Mouse (Mus musculus): ENCODE measurements around the gene Scrn3. TPM values are rescaled to one million over a fixed set of nuclear protein-coding genes. Genes with fewer than 3 reads are reported as not detected.

Gene Scrn3
- polyA plus RNA-seq, 1 experiment from 2014 or later, result 21.9 TPM

DNA sequence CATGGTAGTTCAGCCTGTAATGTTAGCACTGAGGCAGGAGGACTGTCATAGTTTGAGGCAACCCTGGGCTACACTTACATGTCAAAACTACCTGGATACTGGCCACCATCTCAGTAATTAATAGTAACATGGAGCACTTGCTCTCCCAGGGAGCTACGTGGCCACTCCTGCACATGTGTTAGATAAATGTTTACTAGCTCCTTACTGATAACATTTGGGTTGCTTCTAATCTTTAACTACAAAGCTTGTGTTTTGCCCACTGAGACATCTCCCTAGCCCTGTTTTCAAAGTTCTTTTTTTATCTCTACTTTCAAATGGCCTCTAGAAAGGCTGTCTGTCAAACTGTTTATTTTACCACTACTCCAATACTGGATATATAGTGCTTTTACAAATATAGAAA lies 10.4 kb upstream of the Scrn3 start:
- whole genome bisulfite sequencing (ENCODE audit: insufficient replicate concordance), result 29% methylated on average over 1 of the region's 1 CpGs
- H3K4me2 ChIP-seq (ENCODE audit: low read depth, low read length), result peak overlapping the region; percentile 20; the same call in 1 of the 2 replicates
- no peak overlapping the region for H3K4me3 ChIP-seq (ENCODE audit: low read depth, low read length)
- no peaks in the 10 kb centered on the region for H3K9me3 ChIP-seq (ENCODE audit: low read length)
- DNase-seq, result no peak
- no peak overlapping the region for H3K9ac ChIP-seq (replicated peaks)
- H3K36me3 ChIP-seq (replicated peaks; ENCODE audit: insufficient read depth, low read length), result peaks cover 68% of the 10 kb centered on the region
- ATAC-seq, result peak; percentile 66
- H3K27me3 ChIP-seq (ENCODE audit: insufficient read depth, low read length), result no peaks in the 10 kb centered on the region
- H3K27ac ChIP-seq (ENCODE audit: low read depth), result peak overlapping the region; percentile 40; the same call in 1 of the 2 replicates
- peaks cover 13% of the 10 kb centered on the region; the same call in 1 of the 2 replicates for H3K4me1 ChIP-seq (ENCODE audit: insufficient read depth)
- no peak for TF ChIP-seq CTCF (IDR thresholded peaks at IDR 0.05; ENCODE audit: low read depth)
- TF ChIP-seq EP300 (IDR thresholded peaks at IDR 0.05; ENCODE audit: low read depth), result peak; percentile 70

DNA sequence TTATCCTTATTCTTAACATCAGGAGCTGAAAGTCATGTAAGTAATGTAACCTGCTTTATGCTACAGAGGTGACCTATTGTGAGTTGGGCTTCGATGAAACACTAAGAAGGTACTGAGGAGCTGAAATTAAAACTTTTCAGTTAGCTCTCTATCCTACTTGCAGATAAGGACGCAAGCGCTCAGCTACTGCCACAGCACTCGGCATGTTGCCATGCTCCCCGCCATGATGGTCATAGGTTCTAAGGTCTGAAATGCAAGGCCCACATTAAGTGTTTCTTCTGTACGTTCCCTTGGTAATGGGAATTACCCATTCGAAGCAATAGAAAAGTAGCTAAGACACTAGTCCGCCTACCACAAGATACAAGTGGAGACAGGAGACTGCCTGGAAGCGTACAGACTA lies 9.7 kb upstream of the Scrn3 start:
- 79% methylated on average over 9 of the region's 9 CpGs for WGBS (ENCODE audit: insufficient replicate concordance)
- Histone ChIP-seq H3K27ac (ENCODE audit: low read depth) (no peak overlapping the region), H3K27me3 (ENCODE audit: insufficient read depth, low read length) (no peaks in the 10 kb centered on the region), H3K4me3 (ENCODE audit: low read depth, low read length) (no peak overlapping the region), H3K9ac (replicated peaks) (no peak overlapping the region), H3K9me3 (ENCODE audit: low read length) (no peaks in the 10 kb centered on the region), H3K36me3 (replicated peaks; ENCODE audit: insufficient read depth, low read length) (peaks cover 72% of the 10 kb centered on the region), H3K4me1 (ENCODE audit: insufficient read depth) (peaks cover 13% of the 10 kb centered on the region; the same call in 1 of the 2 replicates), H3K4me2 (ENCODE audit: low read depth, low read length) (no peak overlapping the region; the same call in 1 of the 2 replicates)
- TF ChIP-seq EP300 (IDR thresholded peaks at IDR 0.05; ENCODE audit: low read depth) (no peak), CTCF (IDR thresholded peaks at IDR 0.05; ENCODE audit: low read depth) (no peak)
- ATAC-seq (no peak), DNase-seq (no peak)

DNA sequence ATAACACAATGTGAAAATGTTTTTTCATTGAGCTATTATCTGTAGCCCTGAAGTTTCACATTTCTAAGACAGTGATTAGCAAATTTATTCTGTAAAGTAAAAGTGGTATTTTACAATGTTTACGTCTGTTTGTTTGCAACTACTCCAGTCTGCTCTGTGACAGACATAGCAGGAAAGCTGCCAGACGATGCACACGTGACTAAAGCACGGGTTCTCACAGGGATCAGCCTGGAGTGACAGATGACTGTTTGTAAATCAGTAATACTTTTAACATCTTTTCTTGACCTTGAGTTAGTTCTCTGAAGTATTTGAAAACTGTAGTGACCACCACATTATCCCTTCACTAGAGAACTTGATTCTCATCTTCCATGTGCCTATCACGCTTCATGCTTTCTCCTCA lies 7.9 kb upstream of the Scrn3 start:
- H3K36me3 ChIP-seq (replicated peaks; ENCODE audit: insufficient read depth, low read length), result peaks cover 77% of the 10 kb centered on the region
- ATAC-seq, result no peak
- no peak overlapping the region for H3K4me2 ChIP-seq (ENCODE audit: low read depth, low read length)
- no peaks in the 10 kb centered on the region for H3K9me3 ChIP-seq (ENCODE audit: low read length)
- peaks cover 13% of the 10 kb centered on the region; the same call in 1 of the 2 replicates for H3K4me1 ChIP-seq (ENCODE audit: insufficient read depth)
- H3K4me3 ChIP-seq (ENCODE audit: low read depth, low read length), result no peak overlapping the region
- H3K27ac ChIP-seq (ENCODE audit: low read depth), result no peak overlapping the region
- DNase-seq, result no peak
- WGBS (ENCODE audit: insufficient replicate concordance), result 91% methylated on average over 5 of the region's 5 CpGs
- H3K27me3 ChIP-seq (ENCODE audit: insufficient read depth, low read length), result no peaks in the 10 kb centered on the region
- TF ChIP-seq CTCF (IDR thresholded peaks at IDR 0.05; ENCODE audit: low read depth), result no peak
- no peak for TF ChIP-seq EP300 (IDR thresholded peaks at IDR 0.05; ENCODE audit: low read depth)
- no peak overlapping the region for H3K9ac ChIP-seq (replicated peaks)

DNA sequence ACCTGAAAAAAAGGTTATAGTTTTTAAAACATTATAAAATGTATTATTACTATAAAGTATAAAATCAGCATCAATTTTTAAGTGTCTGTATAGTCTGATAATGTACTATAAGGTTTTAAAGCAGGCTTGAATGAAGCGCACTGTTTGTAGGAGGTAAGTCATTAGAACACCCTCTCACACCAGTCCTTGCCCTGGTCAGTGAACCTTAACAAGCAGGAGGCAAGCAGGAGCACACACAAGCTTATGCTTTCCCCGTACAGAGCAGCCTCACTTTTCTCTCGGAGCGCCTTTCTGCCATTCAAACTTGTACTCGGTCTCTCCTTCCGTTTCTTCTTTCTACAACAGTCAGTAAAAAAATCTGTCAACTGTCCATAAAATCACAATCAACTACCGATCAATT lies 6.4 kb upstream of the Scrn3 start:
- 93% methylated on average over 7 of the region's 7 CpGs for WGBS (ENCODE audit: insufficient replicate concordance)
- Histone ChIP-seq H3K4me2 (ENCODE audit: low read depth, low read length) (no peak overlapping the region), H3K27ac (ENCODE audit: low read depth) (no peak overlapping the region), H3K27me3 (ENCODE audit: insufficient read depth, low read length) (no peaks in the 10 kb centered on the region), H3K4me3 (ENCODE audit: low read depth, low read length) (no peak overlapping the region), H3K9ac (replicated peaks) (no peak overlapping the region), H3K9me3 (ENCODE audit: low read length) (no peaks in the 10 kb centered on the region), H3K36me3 (replicated peaks; ENCODE audit: insufficient read depth, low read length) (peaks cover 77% of the 10 kb centered on the region), H3K4me1 (ENCODE audit: insufficient read depth) (peaks cover 16% of the 10 kb centered on the region; the same call in 1 of the 2 replicates)
- TF ChIP-seq CTCF (IDR thresholded peaks at IDR 0.05; ENCODE audit: low read depth), result no peak
- no peak for TF ChIP-seq EP300 (IDR thresholded peaks at IDR 0.05; ENCODE audit: low read depth)
- ATAC-seq, result no peak
- DNase-seq, result no peak

DNA sequence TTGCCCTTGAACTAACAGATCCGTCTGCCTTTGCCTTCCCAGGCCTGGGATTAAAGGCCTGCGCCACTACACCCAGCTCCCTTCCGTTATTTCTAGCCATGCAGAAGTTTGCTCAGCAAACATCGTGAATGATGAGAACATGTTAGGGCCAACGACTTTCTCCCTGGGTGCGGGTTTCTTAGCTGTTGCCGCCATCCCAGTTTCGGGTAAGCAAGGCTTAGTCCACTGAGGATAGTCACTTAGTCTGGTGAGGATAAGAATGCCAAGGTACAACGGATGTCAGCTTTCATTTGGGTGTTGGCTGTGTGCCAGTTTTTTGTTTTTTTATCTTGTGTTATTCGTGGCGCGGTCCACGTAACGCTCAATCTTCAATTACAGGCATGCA lies 708 bp downstream of the Scrn3 start:
- WGBS (ENCODE audit: insufficient replicate concordance), result 16% methylated on average over 14 of the region's 14 CpGs
- peak; percentile 55 for ATAC-seq
- DNase-seq, result peak; percentile 61
- peak overlapping the region; percentile 78 for H3K4me3 ChIP-seq (ENCODE audit: low read depth, low read length)
- TF ChIP-seq EP300 (IDR thresholded peaks at IDR 0.05; ENCODE audit: low read depth), result peak; percentile 26; the same call in 1 of the 2 replicates
- no peak for TF ChIP-seq CTCF (IDR thresholded peaks at IDR 0.05; ENCODE audit: low read depth)
- H3K9me3 ChIP-seq (ENCODE audit: low read length), result no peaks in the 10 kb centered on the region
- peak overlapping the region; percentile 72 for H3K4me2 ChIP-seq (ENCODE audit: low read depth, low read length)
- no peaks in the 10 kb centered on the region for H3K27me3 ChIP-seq (ENCODE audit: insufficient read depth, low read length)
- H3K27ac ChIP-seq (ENCODE audit: low read depth), result peak overlapping the region; percentile 93
- H3K4me1 ChIP-seq (ENCODE audit: insufficient read depth), result peaks cover 13% of the 10 kb centered on the region; the same call in 1 of the 2 replicates
- H3K9ac ChIP-seq (replicated peaks), result peak overlapping the region; percentile 69
- peaks cover 31% of the 10 kb centered on the region for H3K36me3 ChIP-seq (replicated peaks; ENCODE audit: insufficient read depth, low read length)

DNA sequence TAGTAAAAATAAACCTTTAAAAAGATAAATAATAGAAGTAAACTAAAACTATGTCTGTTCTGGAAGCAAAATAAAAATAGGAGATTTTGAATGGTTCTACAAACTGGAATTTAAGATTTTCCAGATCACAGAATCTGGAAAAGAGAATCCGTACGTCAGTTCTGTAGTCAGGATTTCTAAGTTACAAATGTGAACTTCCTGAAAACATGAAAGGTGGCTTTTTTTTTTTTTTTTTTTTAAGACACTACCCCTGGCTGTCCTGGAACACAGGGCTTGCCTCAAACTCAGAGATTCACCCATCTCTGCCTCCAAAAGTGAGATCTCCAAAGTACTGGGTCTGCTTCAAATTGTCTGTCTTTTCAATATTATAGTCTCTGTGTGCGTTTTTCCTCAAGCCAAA lies 1.9 kb downstream of the Scrn3 start:
- Histone ChIP-seq H3K4me3 (ENCODE audit: low read depth, low read length) (peak overlapping the region; percentile 78; the same call in 1 of the 2 replicates), H3K9ac (replicated peaks) (no peak overlapping the region), H3K4me1 (ENCODE audit: insufficient read depth) (peaks cover 13% of the 10 kb centered on the region; the same call in 1 of the 2 replicates), H3K9me3 (ENCODE audit: low read length) (no peaks in the 10 kb centered on the region), H3K27me3 (ENCODE audit: insufficient read depth, low read length) (no peaks in the 10 kb centered on the region), H3K36me3 (replicated peaks; ENCODE audit: insufficient read depth, low read length) (peaks cover 30% of the 10 kb centered on the region), H3K4me2 (ENCODE audit: low read depth, low read length) (peak overlapping the region; percentile 72), H3K27ac (ENCODE audit: low read depth) (peak overlapping the region; percentile 93; the same call in 1 of the 2 replicates)
- ATAC-seq (no peak), DNase-seq (no peak)
- TF ChIP-seq CTCF (IDR thresholded peaks at IDR 0.05; ENCODE audit: low read depth) (no peak), EP300 (IDR thresholded peaks at IDR 0.05; ENCODE audit: low read depth) (no peak)
- 82% methylated on average over 3 of the region's 3 CpGs for WGBS (ENCODE audit: insufficient replicate concordance)

Measured in liver, postnatal 0 days (tissue).